Mouse (Mus musculus) cortical plate, adult 2 months (tissue): ENCODE measurements around the gene Slc44a3. TPM values are rescaled to one million over a fixed set of nuclear protein-coding genes. Genes with fewer than 3 reads are reported as not detected.

ENCODE experiments used
- H3K27ac ChIP-seq: fragments of 200-500 bp; 2 replicates; pipeline ENCODE4 v1.5.1; 2012; ENCODE audit warnings: low read length, control low read depth, inconsistent platforms; ENCODE audit not compliant: insufficient read depth
- H3K4me1 ChIP-seq: fragments of 200-500 bp; 2 replicates; pipeline ENCODE4 v1.6.1; 2011; ENCODE audit warnings: low read length; ENCODE audit not compliant: control insufficient read depth, insufficient read depth
- H3K4me3 ChIP-seq: fragments of 200-500 bp; 2 replicates; pipeline ENCODE4 v1.5.1; 2011; ENCODE audit warnings: mild to moderate bottlenecking, low read length, control low read depth; ENCODE audit not compliant: insufficient read depth
- CTCF ChIP-seq: fragments of 200-500 bp; IDR thresholded peaks from 2 replicates; pipeline ENCODE4 v1.5.1; 2011; ENCODE audit warnings: mild to moderate bottlenecking, control low read depth, low read length; ENCODE audit not compliant: insufficient read depth; ENCODE audit errors: extremely low read depth
- POLR2A ChIP-seq: fragments of 200-500 bp; IDR thresholded peaks from 2 replicates; pipeline ENCODE4 v1.6.1; 2011; ENCODE audit warnings: mild to moderate bottlenecking, low read length, control low read depth; ENCODE audit not compliant: insufficient read depth; ENCODE audit errors: extremely low read depth
- polyA plus RNA-seq: library from polyadenylated mRNA; depleted of rRNA; stranded (reverse); fragments of >200 nt; gene quantifications from 2 replicates; pipeline ENCODE4 v1.2.3, GENCODE M21; 2012

Slc44a3 gene
- polyA plus RNA-seq, 1 experiment, result 0.08 TPM

- H3K4me1 ChIP-seq, result no peaks in the 10 kb centered on the region
- H3K4me3 ChIP-seq, result no peak overlapping the region
- H3K27ac ChIP-seq, result no peak overlapping the region
- TF ChIP-seq CTCF (no peak), POLR2A (no peak)
Measured at GRCm38 (mm10) chr3:121467094-121467552, 65.1 kb downstream of the Slc44a3 start.

GRCm38 (mm10) chr3:121465795-121466194 is 66.4 kb downstream of the Slc44a3 start:
- no peak overlapping the region for H3K4me3 ChIP-seq
- H3K27ac ChIP-seq, result no peak overlapping the region
- no peaks in the 10 kb centered on the region for H3K4me1 ChIP-seq
- no peak for TF ChIP-seq POLR2A
- TF ChIP-seq CTCF, result no peak

DNA sequence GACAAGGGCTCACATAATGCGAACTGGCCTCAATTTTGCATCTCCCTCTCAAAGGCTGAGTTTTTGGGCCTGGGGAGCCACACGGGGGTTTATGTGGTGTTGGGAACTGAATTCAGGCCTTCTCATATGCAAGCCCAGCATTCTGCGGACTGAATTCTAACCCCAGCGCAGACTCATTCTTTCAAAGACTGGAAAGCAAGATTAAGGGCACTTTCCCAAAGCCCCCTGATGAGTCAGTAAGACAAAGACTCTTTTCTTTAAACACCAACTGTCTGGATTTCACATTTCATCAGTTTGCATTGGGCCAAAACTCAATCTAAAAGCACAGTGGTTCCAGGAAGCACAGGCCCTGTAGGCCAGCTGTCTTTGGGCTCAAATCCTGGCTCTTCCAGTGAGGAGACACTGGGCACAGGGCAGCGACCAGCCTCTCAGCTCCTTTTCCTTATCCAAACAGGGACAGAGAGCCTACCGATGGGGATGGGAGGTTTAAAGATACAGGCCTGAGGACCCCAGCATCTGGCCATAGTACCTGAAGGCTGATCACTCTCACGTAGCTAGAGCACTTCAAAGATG is 67.4 kb downstream of the Slc44a3 start:
- TF ChIP-seq CTCF (no peak), POLR2A (no peak)
- Histone ChIP-seq H3K4me1 (no peaks in the 10 kb centered on the region), H3K27ac (no peak overlapping the region), H3K4me3 (no peak overlapping the region)

GRCm38 (mm10) chr3:121462782-121463181 is 69.4 kb downstream of the Slc44a3 start:
- no peak overlapping the region for H3K27ac ChIP-seq
- H3K4me1 ChIP-seq, result no peaks in the 10 kb centered on the region
- no peak for TF ChIP-seq POLR2A
- no peak overlapping the region for H3K4me3 ChIP-seq

GRCm38 (mm10) chr3:121461477-121461876 is 70.7 kb downstream of the Slc44a3 start:
- H3K4me3 ChIP-seq, result no peak overlapping the region
- no peak overlapping the region for H3K27ac ChIP-seq
- TF ChIP-seq POLR2A, result no peak
- no peak for TF ChIP-seq CTCF
- H3K4me1 ChIP-seq, result no peaks in the 10 kb centered on the region

DNA sequence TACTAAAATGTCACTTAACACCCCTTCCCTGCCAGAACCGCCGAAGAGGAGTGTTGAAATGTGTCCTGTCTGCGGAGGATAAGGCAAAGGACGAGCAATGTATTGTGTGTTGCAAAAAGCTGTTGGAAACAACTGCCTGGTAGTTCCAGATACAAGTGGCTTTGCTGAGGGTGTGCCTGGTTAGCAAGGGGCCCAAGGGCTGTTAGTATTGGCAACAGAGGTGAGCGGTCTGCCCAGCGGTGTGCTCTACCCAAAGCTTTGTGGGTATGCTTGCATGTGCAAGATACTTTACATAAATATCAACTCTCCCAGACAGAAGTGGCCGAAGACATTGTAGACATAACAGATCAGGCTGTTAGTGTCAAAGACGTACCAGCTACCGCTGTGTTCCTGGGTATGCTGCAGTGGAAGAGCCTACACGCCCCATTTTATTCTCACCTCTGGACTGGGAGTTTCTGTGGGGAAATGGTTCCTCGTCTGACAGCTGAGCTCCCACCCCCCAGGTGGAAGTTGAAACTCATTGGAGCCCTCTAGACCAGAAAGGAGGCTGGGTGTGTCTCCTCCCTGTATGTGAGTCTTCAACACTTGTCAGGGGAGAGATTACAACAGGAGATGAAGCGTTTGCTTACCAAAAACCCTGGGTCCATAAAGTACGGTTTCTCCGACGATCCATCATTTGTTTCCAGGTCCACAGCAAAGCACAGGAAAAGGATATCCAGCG is 71.6 kb downstream of the Slc44a3 start:
- Histone ChIP-seq H3K4me3 (no peak overlapping the region), H3K27ac (no peak overlapping the region), H3K4me1 (no peaks in the 10 kb centered on the region)
- TF ChIP-seq POLR2A (no peak), CTCF (no peak)

DNA sequence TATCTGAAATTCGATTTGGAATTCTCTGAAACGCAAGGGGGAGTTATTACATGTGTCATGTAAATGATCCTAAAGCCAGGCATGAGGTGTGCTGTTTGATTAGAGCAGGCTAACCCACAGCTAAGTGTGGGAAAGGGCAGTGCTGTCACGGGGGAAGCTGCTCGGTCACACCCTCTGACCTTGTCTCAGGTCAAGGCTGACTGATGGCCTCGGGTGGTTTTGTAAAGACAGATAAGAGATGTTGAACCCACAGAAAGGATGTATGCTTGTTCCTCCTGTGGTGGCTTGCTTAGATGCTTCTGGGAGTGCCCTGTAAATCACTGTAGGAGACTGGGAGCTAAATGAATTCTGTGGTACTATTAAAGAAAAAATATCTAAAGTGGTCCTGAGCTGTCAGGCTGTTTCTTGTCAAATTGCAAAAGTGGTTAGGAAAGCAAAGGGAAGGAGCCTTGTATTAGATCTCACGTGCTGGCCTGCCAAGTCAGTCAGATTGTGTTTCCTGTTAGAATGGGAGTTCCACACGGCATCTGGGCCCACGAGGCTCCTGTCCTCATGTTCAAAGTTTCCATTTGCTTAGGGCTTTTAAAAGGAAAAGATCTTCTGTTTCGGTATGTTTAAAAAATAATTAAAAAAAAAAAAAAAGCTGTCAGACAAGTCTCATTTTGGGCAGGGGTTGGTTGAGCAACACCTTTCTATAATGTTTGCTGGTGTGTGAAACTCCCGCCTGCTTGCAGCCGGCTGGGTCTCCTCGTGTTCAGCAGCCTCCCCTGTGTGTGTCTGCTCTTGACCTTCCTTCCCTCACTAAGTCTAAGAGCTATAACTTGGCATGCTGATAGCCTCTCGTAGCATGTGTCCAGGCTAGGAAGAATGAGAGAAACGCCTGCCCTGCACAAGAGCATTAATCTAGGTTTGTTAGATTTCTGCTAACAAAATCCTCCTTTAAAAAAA is 73.4 kb downstream of the Slc44a3 start:
- Histone ChIP-seq H3K4me3 (no peak overlapping the region), H3K27ac (no peak overlapping the region), H3K4me1 (no peaks in the 10 kb centered on the region)
- TF ChIP-seq POLR2A, result no peak
- no peak for TF ChIP-seq CTCF

DNA sequence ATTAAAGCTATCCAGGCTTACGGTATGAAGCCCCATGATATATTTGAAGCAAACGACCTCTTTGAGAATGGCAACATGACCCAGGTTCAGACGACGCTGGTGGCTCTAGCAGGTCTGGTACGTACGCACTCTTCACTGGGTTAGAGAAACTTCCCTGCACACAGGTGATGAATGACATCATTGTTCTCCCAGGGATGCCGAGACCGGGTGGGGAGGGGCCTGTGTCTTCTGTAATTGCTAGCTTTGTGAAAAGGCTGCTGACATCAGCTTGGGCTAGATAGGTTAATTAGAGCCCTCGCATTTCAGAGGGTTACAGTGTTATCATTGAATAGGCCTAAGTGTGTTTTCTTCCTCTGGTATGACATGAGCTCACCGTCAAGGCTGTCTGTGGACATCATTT is 80.8 kb downstream of the Slc44a3 start:
- TF ChIP-seq CTCF (no peak), POLR2A (no peak)
- no peaks in the 10 kb centered on the region for H3K4me1 ChIP-seq
- H3K4me3 ChIP-seq, result no peak overlapping the region
- H3K27ac ChIP-seq, result no peak overlapping the region

DNA sequence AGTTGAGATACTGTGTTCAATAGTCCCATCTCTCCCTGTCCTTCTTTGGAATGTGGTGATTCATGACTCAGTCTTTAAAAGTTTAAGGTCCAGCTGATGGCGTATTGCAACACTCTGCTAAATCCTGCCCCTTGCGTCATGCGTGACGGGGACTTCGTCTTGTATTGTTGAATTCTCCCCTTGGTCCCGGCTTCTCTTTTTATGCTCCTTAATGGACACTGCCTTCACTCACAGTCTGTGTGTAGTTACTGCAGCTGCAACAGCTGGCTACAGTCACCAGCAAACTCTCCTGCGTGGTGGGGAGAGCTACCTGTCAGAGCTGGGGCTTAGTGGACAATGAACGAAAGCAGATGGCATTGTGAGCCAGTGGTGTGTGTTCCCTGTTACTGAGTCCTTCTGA is 82.7 kb downstream of the Slc44a3 start:
- TF ChIP-seq CTCF, result no peak
- no peak for TF ChIP-seq POLR2A
- Histone ChIP-seq H3K4me3 (no peak overlapping the region), H3K4me1 (no peaks in the 10 kb centered on the region), H3K27ac (no peak overlapping the region)
